Mouse (Mus musculus) bone marrow, adult 2 months (tissue): ENCODE data around the gene Tmem262. TPM values are rescaled to one million over a fixed set of nuclear protein-coding genes. Genes with fewer than 3 reads are reported as not detected.

Experiments
- H3K27ac ChIP-seq: fragments of 200-500 bp; 2 replicates; pipeline ENCODE4 v1.5.1; 2012; ENCODE audit warnings: low read depth, mild to moderate bottlenecking, control low read depth, inconsistent platforms, low read length; ENCODE audit not compliant: control insufficient read depth, poor library complexity, insufficient read depth
- H3K4me1 ChIP-seq: fragments of 200-500 bp; 2 replicates; pipeline ENCODE4 v1.6.1; 2011; ENCODE audit warnings: low read length; ENCODE audit not compliant: control insufficient read depth, insufficient read depth
- H3K4me3 ChIP-seq: fragments of 200-500 bp; replicated peaks from 2 replicates; pipeline ENCODE3; 2011; ENCODE audit warnings: mild to moderate bottlenecking, low read depth, low read length, control low read depth; ENCODE audit not compliant: control insufficient read depth
- CTCF ChIP-seq: fragments of 200-500 bp; IDR thresholded peaks from 2 replicates; pipeline ENCODE4 v1.5.1; 2011; ENCODE audit warnings: low read length, control low read depth; ENCODE audit not compliant: control insufficient read depth, insufficient read depth
- POLR2A ChIP-seq: fragments of 200-500 bp; IDR thresholded peaks from 2 replicates; pipeline ENCODE4 v1.6.1; 2011; ENCODE audit warnings: low read depth, mild to moderate bottlenecking, control low read depth, low read length, borderline replicate concordance; ENCODE audit not compliant: control insufficient read depth
- WGBS: fragments of 180-500 bp; shearing (Covaris S2); methylation state at CpG from one replicate; pipeline ENCODE4 v1.1.7; 2018; 5-methylcytosine and 5-hydroxymethylcytosine counted together
- polyA plus RNA-seq: library from polyadenylated mRNA; stranded (reverse); fragments of >200 nt; gene quantifications from 2 replicates; pipeline ENCODE4 v1.2.4, GENCODE M21; 2011; ENCODE audit warnings: low replicate concordance; ENCODE audit not compliant: missing spikeins, insufficient read depth, insufficient read length

The Tmem262 gene
- polyA plus RNA-seq, 1 experiment = not detected

- no peak overlapping the region for H3K4me3 ChIP-seq
- WGBS = 44% methylated on average over 5 of the region's 5 CpGs
- H3K4me1 ChIP-seq = peaks cover 6% of the 10 kb centered on the region
- no peak overlapping the region for H3K27ac ChIP-seq
- TF ChIP-seq POLR2A (no peak), CTCF (no peak)
These were observed 13.3 kb upstream of the Tmem262 start for GRCm38 (mm10) chr19:6066571-6066970.

GRCm38 (mm10) chr19:6067011-6067723 is 12.7 kb upstream of the Tmem262 start:
- peak overlapping the region; percentile 56 for H3K4me3 ChIP-seq
- peaks cover 6% of the 10 kb centered on the region for H3K4me1 ChIP-seq
- 0 out of 2 replicates have a peak overlapping the region, but pooled peaks have one; percentile 6 for H3K27ac ChIP-seq
- WGBS = 1% methylated on average over 30 of the region's 30 CpGs
- TF ChIP-seq POLR2A = no peak
- peak; percentile 92 for TF ChIP-seq CTCF

GRCm38 (mm10) chr19:6067724-6068415 is 12.0 kb upstream of the Tmem262 start, which contains the start of gene Tm7sf2:
TSS of gene Tm7sf2 (minus strand) at chr19:6068373.
- Histone ChIP-seq H3K4me3 (peak within 1 kb of the TSS; percentile 56), H3K4me1 (peaks cover 4% of the 10 kb centered on the region), H3K27ac (peak within 1 kb of the TSS; percentile 7; the same call in 1 of the 2 replicates)
- TF ChIP-seq CTCF (0 out of 2 replicates have a peak, but pooled peaks have one; percentile 12), POLR2A (no peak)
- 14% methylated on average over 33 of the region's 33 CpGs for WGBS

GRCm38 (mm10) chr19:6068951-6069350 is 10.9 kb upstream of the Tmem262 start:
- 82% methylated on average over 4 of the region's 4 CpGs for WGBS
- Histone ChIP-seq H3K4me1 (peaks cover 6% of the 10 kb centered on the region), H3K27ac (no peak overlapping the region), H3K4me3 (no peak overlapping the region)
- no peak for TF ChIP-seq POLR2A
- no peak for TF ChIP-seq CTCF

GRCm38 (mm10) chr19:6069851-6070250 is 10.0 kb upstream of the Tmem262 start:
- TF ChIP-seq POLR2A (no peak), CTCF (no peak)
- Histone ChIP-seq H3K4me3 (no peak overlapping the region), H3K4me1 (peaks cover 6% of the 10 kb centered on the region), H3K27ac (no peak overlapping the region)
- WGBS = 85% methylated on average over 10 of the region's 10 CpGs

GRCm38 (mm10) chr19:6070571-6071250 is 9.1 kb upstream of the Tmem262 start:
- Histone ChIP-seq H3K27ac (peak overlapping the region; percentile 35; the same call in 1 of the 2 replicates), H3K4me1 (peaks cover 6% of the 10 kb centered on the region), H3K4me3 (no peak overlapping the region)
- TF ChIP-seq POLR2A = no peak
- TF ChIP-seq CTCF = no peak
- WGBS = 87% methylated on average over 31 of the region's 31 CpGs

- WGBS = 80% methylated on average over 19 of the region's 19 CpGs
- Histone ChIP-seq H3K27ac (peak overlapping the region; percentile 35; the same call in 1 of the 2 replicates), H3K4me3 (no peak overlapping the region), H3K4me1 (peaks cover 7% of the 10 kb centered on the region)
- TF ChIP-seq POLR2A (peak; percentile 23; the same call in 1 of the 2 replicates), CTCF (no peak)
These were observed 8.6 kb upstream of the Tmem262 start for GRCm38 (mm10) chr19:6071261-6071660.

- peaks cover 7% of the 10 kb centered on the region for H3K4me1 ChIP-seq
- TF ChIP-seq CTCF = no peak
- no peak for TF ChIP-seq POLR2A
- H3K4me3 ChIP-seq = no peak overlapping the region
- peak overlapping the region; percentile 47; the same call in 1 of the 2 replicates for H3K27ac ChIP-seq
- WGBS = 57% methylated on average over 5 of the region's 5 CpGs
These were observed 5.9 kb upstream of the Tmem262 start for GRCm38 (mm10) chr19:6073889-6074288.
